Mouse (Mus musculus) CD4-positive naive resting alpha-beta T cell, adult 57 days (primary cell): ENCODE measurements around the gene Gm1979. TPM values are rescaled to one million over a fixed set of nuclear protein-coding genes. Genes with fewer than 3 reads are reported as not detected.

ENCODE experiments used
- total RNA-seq: library from RNA; stranded (reverse); gene quantifications from one replicate; pipeline ENCODE4 v1.2.4, GENCODE M21; 2023

Gm1979 gene
- total RNA-seq: not detected

GRCm38 (mm10) chr5:26004698-26005097, at the start of gene Gm1979:
Gm1979 (minus strand) TSS chr5:26004798.

DNA sequence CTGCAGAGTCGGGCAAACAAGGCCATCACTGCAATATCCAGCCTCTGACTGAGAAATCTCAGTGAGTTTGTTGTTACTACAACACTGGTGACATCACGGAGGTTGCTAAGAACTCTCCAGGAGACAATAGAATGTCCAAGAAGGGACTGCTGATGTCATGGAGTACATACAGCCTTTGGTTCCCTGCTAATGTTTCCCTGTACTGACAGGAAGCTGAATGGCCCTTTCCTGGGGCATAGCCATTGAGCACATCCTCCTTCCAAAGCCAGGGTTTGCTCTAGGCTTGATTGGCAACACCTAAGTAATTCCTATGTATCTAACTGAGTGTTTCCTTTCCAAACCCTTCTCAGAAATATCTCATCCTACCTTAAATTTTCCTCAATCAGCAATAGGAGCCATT, 34.9 kb upstream of the Gm1979 start, which contains the start of gene Speer4a:
Gene Speer4a, minus strand, starts transcription at position 101 of the 400 bp plus-strand sequence.

GRCm38 (mm10) chr5:26022816-26023215, 18.2 kb upstream of the Gm1979 start, which contains the start of gene Gm5862:
Gm5862 (minus strand) TSS chr5:26022916.

GRCm38 (mm10) chr5:25988550-25988949, 16.0 kb downstream of the Gm1979 start, which contains the start of gene Gm21698:
Gm21698 (minus strand) TSS chr5:25988650.

DNA sequence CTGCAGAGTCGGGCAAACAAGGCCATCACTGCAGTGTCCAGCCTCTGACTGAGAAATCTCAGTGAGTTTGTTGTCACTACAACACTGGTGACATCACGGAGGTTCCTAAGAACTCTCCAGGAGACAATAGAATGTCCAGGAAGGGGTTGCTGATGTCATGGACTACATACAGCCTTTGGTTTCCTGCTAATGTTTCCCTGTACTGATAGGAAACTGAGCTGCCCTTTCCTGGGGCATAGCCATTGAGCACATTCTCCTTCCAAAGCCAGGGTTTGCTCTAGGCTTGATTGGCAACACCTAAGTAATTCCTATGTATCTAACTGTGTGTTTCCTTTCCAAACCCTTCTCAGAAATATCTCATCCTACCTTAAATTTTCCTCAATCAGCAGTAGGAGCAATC, 32.0 kb downstream of the Gm1979 start, which contains the start of gene Gm21680:
Gene Gm21680, minus strand, starts transcription at position 101 of the 400 bp plus-strand sequence.

DNA sequence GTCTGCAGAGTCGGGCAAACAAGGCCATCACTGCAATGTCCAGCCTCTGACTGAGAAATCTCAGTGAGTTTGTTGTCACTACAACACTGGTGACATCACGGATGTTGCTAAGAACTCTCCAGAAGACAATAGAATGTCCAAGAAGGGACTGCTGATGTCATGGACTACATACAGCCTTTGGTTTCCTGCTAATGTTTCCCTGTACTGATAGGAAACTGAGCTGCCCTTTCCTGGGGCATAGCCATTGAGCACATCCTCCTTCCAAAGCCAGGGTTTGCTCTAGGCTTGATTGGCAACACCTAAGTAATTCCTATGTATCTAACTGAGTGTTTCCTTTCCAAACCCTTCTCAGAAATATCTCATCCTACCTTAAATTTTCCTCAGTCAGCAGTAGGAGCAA, 50.3 kb downstream of the Gm1979 start, which contains the start of gene Gm21671:
Gene Gm21671, minus strand, starts transcription at position 101 of the 400 bp plus-strand sequence.

Other genes with a start within 250 kb of the Gm1979 start
- gene Actr3b, start 244.8 kb downstream of the Gm1979 start, total RNA-seq: 1.6 TPM
- gene Gm21663, start 62.4 kb downstream of the Gm1979 start, total RNA-seq: not detected
- gene Gm21671, start 50.4 kb downstream of the Gm1979 start, total RNA-seq: not detected
- not detected for gene Gm21680, start 32.1 kb downstream of the Gm1979 start, total RNA-seq
- not detected for gene Gm21698, start 16.1 kb downstream of the Gm1979 start, total RNA-seq
- gene Gm5862, start 18.1 kb upstream of the Gm1979 start, total RNA-seq: not detected
- not detected for gene Speer4a, start 34.8 kb upstream of the Gm1979 start, total RNA-seq
- gene Gm7347, start 53.8 kb upstream of the Gm1979 start, total RNA-seq: not detected
- not detected for gene Gm10471, start 84.5 kb upstream of the Gm1979 start, total RNA-seq
- not detected for gene 5031410I06Rik, start 100.6 kb upstream of the Gm1979 start, total RNA-seq
- gene Gm10220, start 116.6 kb upstream of the Gm1979 start, total RNA-seq: not detected